Mouse (Mus musculus) ES-E14 (cell line): ENCODE data around the gene Mob3b. TPM values are rescaled to one million over a fixed set of nuclear protein-coding genes. Genes with fewer than 3 reads are reported as not detected.
"Not testable (repeated sequence)": the region's sequence is repeated elsewhere in the genome, so short reads cannot be mapped to it uniquely, and the experiment has no call there.

Experiments
- DNase-seq: peaks from one replicate; pipeline ENCODE4 v3.0.0-alpha.2; 2013; ENCODE audit warnings: low read depth, low spot score
- H3K27ac ChIP-seq: 2 replicates; pipeline ENCODE4 v1.5.1; 2012; ENCODE audit warnings: low read depth, mild to moderate bottlenecking, low read length, moderate library complexity, mixed read lengths; ENCODE audit not compliant: poor library complexity, insufficient read depth, severe bottlenecking
- H3K36me3 ChIP-seq: 2 replicates; pipeline ENCODE4 v1.6.1; 2012; ENCODE audit warnings: mild to moderate bottlenecking, low read length, moderate library complexity, mixed read lengths; ENCODE audit not compliant: control insufficient read depth, poor library complexity, insufficient read depth, severe bottlenecking
- H3K4me1 ChIP-seq, 2 experiments: fragments of 150-350 bp in 1 of 2; sonication (generic) in 1 of 2; 2 replicates each; pipeline ENCODE4 v1.6.1; 2012; ENCODE audit warnings: low read length in 2 of 2, mild to moderate bottlenecking in 1 of 2, mixed read lengths in 1 of 2; ENCODE audit not compliant: control insufficient read depth in 2 of 2, insufficient read depth in 2 of 2, poor library complexity in 1 of 2
- H3K4me3 ChIP-seq, 2 experiments: fragments of 150-350 bp in 1 of 2; sonication (generic) in 1 of 2; 2 replicates each; pipeline ENCODE4 v1.5.1; 2012; ENCODE audit warnings: low read length in 2 of 2, low read depth in 1 of 2, mild to moderate bottlenecking in 1 of 2, mixed read lengths in 1 of 2; ENCODE audit not compliant: insufficient read depth in 1 of 2, poor library complexity in 1 of 2, severe bottlenecking in 1 of 2
- H3K9ac ChIP-seq: 2 replicates; pipeline ENCODE4 v1.6.1; 2012; ENCODE audit warnings: low read depth, mild to moderate bottlenecking, low read length, mixed read lengths; ENCODE audit not compliant: poor library complexity, insufficient read depth, severe bottlenecking
- H3K9me3 ChIP-seq: fragments of 150-350 bp; sonication (generic); 2 replicates; pipeline ENCODE4 v1.6.1; 2012; ENCODE audit warnings: low read depth, mild to moderate bottlenecking, low read length; ENCODE audit not compliant: control insufficient read depth, insufficient read depth
- CHD2 ChIP-seq: IDR thresholded peaks from 2 replicates; pipeline ENCODE4 v1.6.1; 2014; ENCODE audit warnings: mild to moderate bottlenecking, low read depth, low read length, inconsistent platforms
- HCFC1 ChIP-seq: IDR thresholded peaks from 2 replicates; pipeline ENCODE4 v1.6.1; 2012; ENCODE audit warnings: low read length, inconsistent platforms, borderline replicate concordance; ENCODE audit not compliant: insufficient read depth
- MAFK ChIP-seq: IDR thresholded peaks from 2 replicates; pipeline ENCODE4 v1.6.1; 2014; ENCODE audit warnings: mild to moderate bottlenecking, low read depth, low read length, inconsistent platforms; ENCODE audit not compliant: insufficient read depth
- ZC3H11A ChIP-seq: IDR thresholded peaks from 2 replicates; pipeline ENCODE4 v1.6.1; 2012; ENCODE audit warnings: low read depth, mild to moderate bottlenecking, inconsistent platforms, low read length, borderline replicate concordance
- ZNF384 ChIP-seq: IDR thresholded peaks from 2 replicates; pipeline ENCODE4 v1.6.1; 2012; ENCODE audit warnings: low read depth, low read length, inconsistent platforms
- in situ Hi-C, 2 experiments: fragments of 600-800 bp; cut with MboI; formaldehyde crosslinking; loops; one replicate each; pipeline ENCODE4 v1.15.1; 2025; ENCODE audit warnings: low sequenced_read_pairs in 2 of 2, inconsistent platforms in 1 of 2; ENCODE audit not compliant: unreplicated experiment in 2 of 2
- total RNA-seq: library from RNA; depleted of rRNA; stranded (reverse); fragments of 300-350 nt; gene quantifications from 2 replicates; pipeline ENCODE4 v1.2.3, GENCODE M21; 2012

The Mob3b gene
- total RNA-seq, 1 experiment: 8.3 TPM

- DNase-seq: no peak
- in situ Hi-C loops: no loop called here
Observed at GRCm38 (mm10) chr4:34947181-34947580, 210.1 kb downstream of the Mob3b start.

GRCm38 (mm10) chr4:34941046-34941445 lies 216.2 kb downstream of the Mob3b start:
- in situ Hi-C loops: no loop called here
- no peak for TF ChIP-seq HCFC1
- no peak for TF ChIP-seq CHD2
- no peak for TF ChIP-seq ZC3H11A
- no peak for TF ChIP-seq MAFK
- TF ChIP-seq ZNF384: no peak
- Histone ChIP-seq H3K27ac (no peak overlapping the region), H3K36me3 (no peaks in the 10 kb centered on the region), H3K4me1 (no peaks in the 10 kb centered on the region; a peak in 1 of 4 replicates), H3K9ac (no peak overlapping the region), H3K9me3 (no peaks in the 10 kb centered on the region), H3K4me3 (no peak overlapping the region)
- no peak for DNase-seq

More at GRCm38 (mm10) chr4:34947181-34947580, 210.1 kb downstream of the Mob3b start:
- no peak overlapping the region for H3K9ac ChIP-seq
- no peaks in the 10 kb centered on the region for H3K9me3 ChIP-seq
- H3K4me3 ChIP-seq: no peak overlapping the region
- TF ChIP-seq MAFK (no peak), ZC3H11A (no peak), ZNF384 (no peak), HCFC1 (no peak), CHD2 (no peak)
- no peak overlapping the region for H3K27ac ChIP-seq
- H3K36me3 ChIP-seq: no peaks in the 10 kb centered on the region
- H3K4me1 ChIP-seq: no peaks in the 10 kb centered on the region; a peak in 1 of 4 replicates

GRCm38 (mm10) chr4:34928386-34928785 lies 228.9 kb downstream of the Mob3b start:
- DNase-seq, H3K9me3 ChIP-seq, in situ Hi-C loops, H3K9ac ChIP-seq, H3K4me1 ChIP-seq, H3K36me3 ChIP-seq, H3K27ac ChIP-seq, H3K4me3 ChIP-seq: not testable (repeated sequence)

- H3K36me3 ChIP-seq: no peaks in the 10 kb centered on the region
- H3K4me3 ChIP-seq: no peak overlapping the region
- H3K4me1 ChIP-seq: no peaks in the 10 kb centered on the region; a peak in 1 of 4 replicates
- TF ChIP-seq HCFC1 (no peak), ZC3H11A (peak; percentile 92), ZNF384 (no peak)
- H3K9ac ChIP-seq: no peak overlapping the region
- H3K9me3 ChIP-seq: no peaks in the 10 kb centered on the region
- in situ Hi-C loops: no loop called here
- DNase-seq: peak; percentile 58
- no peak overlapping the region for H3K27ac ChIP-seq
Observed at GRCm38 (mm10) chr4:34922177-34922870, 235.0 kb downstream of the Mob3b start.

GRCm38 (mm10) chr4:34917400-34917799 lies 239.9 kb downstream of the Mob3b start:
- no peak for DNase-seq
- Histone ChIP-seq H3K4me3 (no peak overlapping the region), H3K27ac (no peak overlapping the region), H3K36me3 (no peaks in the 10 kb centered on the region), H3K9ac (no peak overlapping the region), H3K9me3 (no peaks in the 10 kb centered on the region), H3K4me1 (peaks cover 0 to 2% of the 10 kb centered on the region in 2 experiments; a peak in 2 of 4 replicates)
- in situ Hi-C loops: no loop called here
- TF ChIP-seq MAFK (no peak), ZC3H11A (no peak), ZNF384 (no peak), HCFC1 (no peak), CHD2 (no peak)
